Mouse (Mus musculus) G1E (cell line): ENCODE measurements around the gene Hpcal1. TPM values are rescaled to one million over a fixed set of nuclear protein-coding genes. Genes with fewer than 3 reads are reported as not detected.

Experiments
- ATAC-seq: 2 replicates; pipeline ENCODE4 v1.8.0; 2016; ENCODE audit warnings: mild to moderate bottlenecking; ENCODE audit not compliant: insufficient number of reproducible peaks, poor library complexity, low FRiP score, severe bottlenecking; ENCODE audit errors: extremely low read depth
- DNase-seq: peaks from one replicate; pipeline ENCODE4 v3.0.0; 2012; ENCODE audit warnings: low spot score
- H3K27me3 ChIP-seq: 2 replicates; pipeline ENCODE4 v1.6.1; 2012; ENCODE audit warnings: mild to moderate bottlenecking, low read length, inconsistent platforms; ENCODE audit not compliant: insufficient read depth
- H3K36me3 ChIP-seq: replicated peaks from 2 replicates; pipeline ENCODE3; 2012; ENCODE audit warnings: mild to moderate bottlenecking, inconsistent platforms
- H3K4me1 ChIP-seq: 2 replicates; pipeline ENCODE4 v1.6.1; 2012; ENCODE audit warnings: low read depth, low read length, inconsistent platforms, mixed read lengths; ENCODE audit not compliant: insufficient read depth
- H3K4me3 ChIP-seq: 2 replicates; pipeline ENCODE4 v1.5.1; 2012; ENCODE audit warnings: low read depth, mild to moderate bottlenecking, inconsistent platforms, low read length, moderate library complexity, mixed read lengths
- H3K9me3 ChIP-seq: replicated peaks from 2 replicates; pipeline ENCODE4 v1.6.1; 2012; ENCODE audit warnings: inconsistent platforms
- CTCF ChIP-seq: IDR thresholded peaks from 2 replicates; pipeline ENCODE4 v1.5.1; 2012; ENCODE audit warnings: low read depth, low read length, inconsistent platforms, mixed read lengths
- GATA1 ChIP-seq: IDR thresholded peaks from 2 replicates; pipeline ENCODE4 v1.6.1; 2012; ENCODE audit warnings: borderline replicate concordance, low read length, inconsistent platforms, mixed read lengths
- GATA2 ChIP-seq: IDR thresholded peaks from 2 replicates; pipeline ENCODE4 v1.6.1; 2012; ENCODE audit warnings: low read depth, low read length, inconsistent platforms, borderline replicate concordance
- POLR2AphosphoS5 ChIP-seq: IDR thresholded peaks from 2 replicates; pipeline ENCODE4 v1.6.1; 2012; ENCODE audit warnings: low read depth, low read length, inconsistent platforms; ENCODE audit not compliant: insufficient replicate concordance
- TAL1 ChIP-seq: conservative IDR thresholded peaks from 2 replicates; pipeline ENCODE4 v1.6.1; 2012; ENCODE audit warnings: low read depth, low read length, inconsistent platforms, mixed read lengths
- polyA plus RNA-seq: library from polyadenylated mRNA; stranded (reverse); fragments of >175 nt; gene quantifications from 2 replicates; pipeline ENCODE4 v1.2.3, GENCODE M21; 2012
- total RNA-seq, 2 experiments: library from RNA; stranded (forward) in 1 of 2; stranded (reverse) in 1 of 2; fragments of 200-1000 nt in 1 of 2; fragments of >200 nt in 1 of 2; fragmentation: Nextera tagmentation in 1 of 2; gene quantifications; 2 replicates each; pipeline ENCODE4 v1.2.3; 2014 to 2017

Hpcal1 gene
- total and polyA plus RNA-seq, 3 experiments = not detected

DNA sequence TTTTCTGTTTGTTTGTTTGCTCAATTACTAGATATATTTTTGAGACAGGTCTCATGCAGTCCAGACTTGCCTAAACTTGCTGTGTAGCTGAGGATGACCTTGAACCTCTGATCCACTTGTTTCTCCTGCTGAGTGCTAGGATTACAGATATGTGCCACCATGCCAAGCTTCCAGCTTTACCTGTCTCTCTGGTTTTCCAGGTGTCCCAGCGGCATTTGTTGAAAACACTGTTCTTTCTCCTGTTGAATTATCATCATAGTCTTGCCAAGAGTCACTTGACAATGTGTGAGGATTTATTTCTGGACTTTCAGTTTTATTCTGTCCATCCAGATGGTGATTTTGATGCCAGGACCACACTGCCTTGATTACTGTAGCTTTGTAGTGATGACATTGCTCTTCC is 6.3 kb upstream of the Hpcal1 start:
- DNase-seq (no peak), ATAC-seq (no peak)
- no peaks in the 10 kb centered on the region for H3K4me1 ChIP-seq
- no peak overlapping the region for H3K4me3 ChIP-seq
- no peaks in the 10 kb centered on the region for H3K27me3 ChIP-seq
- H3K9me3 ChIP-seq = peaks cover 3% of the 10 kb centered on the region
- no peaks in the 10 kb centered on the region for H3K36me3 ChIP-seq
- TF ChIP-seq GATA2 (no peak), GATA1 (no peak), CTCF (no peak), TAL1 (no peak), POLR2AphosphoS5 (no peak)

DNA sequence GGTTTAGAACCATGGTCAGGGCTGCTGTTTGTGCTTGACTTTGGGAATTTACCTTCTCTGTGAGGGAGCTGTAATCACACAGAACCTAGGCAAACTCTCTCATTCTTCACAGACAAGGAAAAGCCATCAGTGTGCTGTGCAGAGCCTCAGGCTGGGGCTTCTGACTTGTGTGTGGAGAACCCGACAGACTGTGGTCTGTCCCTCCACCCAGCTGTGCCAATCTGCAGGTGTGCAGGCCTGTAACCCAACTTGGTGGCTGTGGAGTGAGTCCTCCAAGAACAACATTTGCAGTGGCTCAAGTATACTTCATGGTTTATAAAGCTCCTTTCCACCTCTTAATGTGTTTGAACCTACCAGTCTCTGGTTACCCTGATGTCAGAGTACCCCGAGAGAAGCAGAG is 4.5 kb upstream of the Hpcal1 start:
- DNase-seq (no peak), ATAC-seq (no peak)
- H3K9me3 ChIP-seq = peaks cover 15% of the 10 kb centered on the region
- no peak for TF ChIP-seq GATA2
- TF ChIP-seq GATA1 = no peak
- TF ChIP-seq CTCF = no peak
- TF ChIP-seq TAL1 = no peak
- TF ChIP-seq POLR2AphosphoS5 = no peak
- no peaks in the 10 kb centered on the region for H3K27me3 ChIP-seq
- H3K36me3 ChIP-seq = no peaks in the 10 kb centered on the region
- H3K4me1 ChIP-seq = no peaks in the 10 kb centered on the region
- H3K4me3 ChIP-seq = no peak overlapping the region

- TF ChIP-seq CTCF (no peak), TAL1 (no peak)
- H3K4me3 ChIP-seq = no peak overlapping the region
- ATAC-seq = no peak
- no peaks in the 10 kb centered on the region for H3K27me3 ChIP-seq
- H3K4me1 ChIP-seq = no peaks in the 10 kb centered on the region
- no peaks in the 10 kb centered on the region for H3K36me3 ChIP-seq
- no peak for DNase-seq
- peaks cover 23% of the 10 kb centered on the region for H3K9me3 ChIP-seq
Measured at GRCm38 (mm10) chr12:17688913-17689312, 1.7 kb upstream of the Hpcal1 start.

- Histone ChIP-seq H3K27me3 (no peaks in the 10 kb centered on the region), H3K4me1 (no peaks in the 10 kb centered on the region), H3K4me3 (no peak overlapping the region), H3K36me3 (no peaks in the 10 kb centered on the region), H3K9me3 (peaks cover 24% of the 10 kb centered on the region)
- TF ChIP-seq POLR2AphosphoS5 (no peak), TAL1 (no peak), CTCF (no peak), GATA2 (no peak), GATA1 (no peak)
- ATAC-seq = no peak
- no peak for DNase-seq
Measured at GRCm38 (mm10) chr12:17689931-17690563, 609 bp upstream of the Hpcal1 start.

DNA sequence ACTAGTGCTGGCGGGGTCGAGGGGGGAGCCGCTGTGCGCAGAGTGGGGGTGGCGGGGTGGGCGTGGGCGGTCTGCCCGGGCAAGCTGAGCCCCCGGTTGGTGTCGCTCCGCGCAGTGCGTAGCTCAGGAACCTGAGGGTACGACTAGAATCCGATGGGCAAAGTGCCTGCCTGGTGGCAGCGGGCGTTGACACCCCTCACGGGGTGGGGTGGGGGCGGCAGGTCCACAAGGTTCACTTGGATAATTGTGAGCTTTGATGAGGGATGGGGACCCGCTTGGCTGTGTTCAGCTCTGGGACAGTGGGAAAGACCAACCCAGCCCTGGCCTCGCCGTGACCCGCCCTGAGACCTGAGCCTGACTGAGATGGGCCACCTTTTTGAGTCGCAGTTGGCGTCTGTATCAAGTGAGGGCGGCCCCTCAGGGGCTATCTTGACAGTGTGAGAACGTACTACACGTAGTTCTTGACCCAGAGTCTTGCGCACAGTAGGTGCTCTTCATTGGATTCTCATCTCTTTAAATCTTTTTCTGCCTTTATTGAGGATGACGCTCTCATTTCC is 742 bp downstream of the Hpcal1 start:
- no peaks in the 10 kb centered on the region for H3K27me3 ChIP-seq
- TF ChIP-seq GATA2 (no peak), POLR2AphosphoS5 (no peak), GATA1 (no peak), CTCF (no peak), TAL1 (no peak)
- no peak for DNase-seq
- H3K36me3 ChIP-seq = no peaks in the 10 kb centered on the region
- peaks cover 26% of the 10 kb centered on the region for H3K9me3 ChIP-seq
- ATAC-seq = no peak
- H3K4me1 ChIP-seq = no peaks in the 10 kb centered on the region
- no peak overlapping the region; the same call in 1 of the 2 replicates for H3K4me3 ChIP-seq

DNA sequence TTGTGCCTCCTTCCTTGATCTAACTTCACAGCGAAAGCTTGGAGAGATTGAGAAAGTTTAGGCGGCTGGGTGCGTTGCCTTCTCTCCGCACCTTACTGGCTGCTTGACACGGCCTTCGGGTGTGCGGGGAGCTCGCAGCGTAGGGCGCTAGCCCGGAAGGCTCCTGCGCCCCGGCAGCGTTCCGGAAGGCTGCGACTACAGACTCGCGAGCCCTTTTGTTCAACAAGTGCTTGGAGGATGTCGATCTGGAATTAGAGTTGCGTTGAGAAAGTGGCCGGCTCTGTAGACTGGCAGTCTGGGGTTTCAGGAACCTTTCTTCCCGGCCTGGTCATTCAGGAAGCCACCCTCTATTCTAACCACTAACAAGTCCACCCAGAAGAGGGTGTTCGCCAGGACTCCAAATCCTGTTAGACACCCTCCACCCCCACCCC is 1.2 kb downstream of the Hpcal1 start:
- no peak overlapping the region for H3K4me3 ChIP-seq
- DNase-seq (no peak), ATAC-seq (no peak)
- H3K4me1 ChIP-seq = no peaks in the 10 kb centered on the region
- no peaks in the 10 kb centered on the region for H3K27me3 ChIP-seq
- TF ChIP-seq GATA2 = no peak
- H3K9me3 ChIP-seq = peaks cover 29% of the 10 kb centered on the region
- H3K36me3 ChIP-seq = no peaks in the 10 kb centered on the region

GRCm38 (mm10) chr12:17692356-17692755 is 1.7 kb downstream of the Hpcal1 start:
- TF ChIP-seq GATA2 (no peak), CTCF (no peak), POLR2AphosphoS5 (no peak)
- Histone ChIP-seq H3K36me3 (no peaks in the 10 kb centered on the region), H3K4me3 (no peak overlapping the region), H3K9me3 (peaks cover 31% of the 10 kb centered on the region), H3K4me1 (no peaks in the 10 kb centered on the region), H3K27me3 (no peaks in the 10 kb centered on the region)
- DNase-seq = no peak
- ATAC-seq = no peak
